Mouse (Mus musculus): ENCODE measurements around the gene Atg2b. TPM values are rescaled to one million over a fixed set of nuclear protein-coding genes. Genes with fewer than 3 reads are reported as not detected.

Gene Atg2b
- total RNA-seq (2021), result 10 to 100 TPM; 14.9 to 18.7 TPM
- long read RNA-seq, experiment 1, partial matches to known transcripts, result 2 of 6 reads
- long read RNA-seq, experiment 1, other reads (novel, unspliced or antisense), result 4 of 6 reads
- long read RNA-seq, experiment 2, partial matches to known transcripts, result 1 of 7 reads
- long read RNA-seq, experiment 2, other reads (novel, unspliced or antisense), result 6 of 7 reads

DNA sequence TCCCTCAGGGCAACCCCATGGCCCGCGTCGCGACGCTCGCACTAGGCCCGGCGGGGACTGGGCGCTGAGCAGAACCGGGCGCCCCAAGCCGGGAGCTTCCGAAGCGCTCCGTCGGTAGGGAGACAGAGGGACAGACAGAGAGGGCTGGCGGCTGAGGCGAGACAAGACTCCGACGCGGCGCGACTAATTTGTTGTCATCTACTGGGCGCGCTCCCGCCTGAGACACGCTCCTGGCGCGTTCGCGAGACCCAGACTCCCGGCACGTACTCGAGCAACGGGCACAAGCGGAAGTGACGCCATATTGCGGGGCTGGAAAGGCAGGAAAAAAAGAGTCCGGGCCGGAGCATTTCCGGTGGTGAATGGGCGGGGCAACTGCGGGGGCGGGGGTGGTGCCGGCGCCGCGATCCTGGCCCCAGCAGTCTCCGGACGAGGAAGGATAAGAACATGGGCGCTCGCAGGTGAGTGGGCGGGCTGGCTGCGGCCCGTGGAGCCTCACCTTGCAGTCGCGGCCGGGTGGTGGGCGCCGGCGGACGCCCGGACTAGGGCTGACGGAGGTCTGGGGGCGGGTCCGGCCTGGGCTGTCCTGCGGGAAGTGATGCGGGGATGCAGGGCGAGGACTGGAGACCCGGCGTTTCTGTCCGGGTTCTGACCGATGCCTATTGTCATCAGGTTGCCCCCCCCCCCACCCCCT, at the start of gene Atg2b:
Gene Atg2b, minus strand, starts transcription at position 211 of the 691 bp plus-strand sequence.
- DNase-seq, result peak; percentile 95

- no peak for DNase-seq
These were observed 48.6 kb upstream of the Atg2b start for GRCm38 (mm10) chr12:105733370-105734159.

DNA sequence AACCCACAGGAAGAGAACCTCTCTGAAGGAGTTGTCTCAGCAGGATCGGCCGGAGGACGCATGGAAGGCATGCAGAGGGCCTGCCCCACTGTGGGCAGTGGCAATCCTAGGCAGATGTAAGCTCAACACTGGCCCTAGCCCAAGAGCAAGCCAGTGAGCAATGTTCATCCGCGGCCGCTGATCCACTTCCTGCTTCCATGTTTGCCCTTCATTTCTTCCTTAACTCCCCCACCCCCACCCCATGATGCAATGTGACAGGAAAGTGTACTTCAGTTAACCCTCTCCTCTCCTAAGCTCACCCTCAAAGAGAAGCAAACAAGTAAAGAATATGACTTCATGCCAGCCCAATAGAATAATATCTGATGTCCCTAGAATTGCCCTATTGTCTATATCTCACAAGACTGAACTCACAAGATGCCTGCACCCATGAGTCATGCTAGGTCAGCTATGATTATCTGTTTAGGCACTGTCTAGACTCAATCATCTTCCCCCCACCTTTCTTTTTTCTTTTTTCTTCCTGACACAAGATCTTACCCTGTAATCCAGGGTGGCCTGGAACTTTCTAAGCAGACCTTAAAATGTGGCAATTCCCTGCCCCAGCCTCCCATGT, 45.9 kb upstream of the Atg2b start:
- DNase-seq, result no peak

GRCm38 (mm10) chr12:105727964-105728363, 43.0 kb upstream of the Atg2b start:
- DNase-seq, result peak; percentile 15

DNA sequence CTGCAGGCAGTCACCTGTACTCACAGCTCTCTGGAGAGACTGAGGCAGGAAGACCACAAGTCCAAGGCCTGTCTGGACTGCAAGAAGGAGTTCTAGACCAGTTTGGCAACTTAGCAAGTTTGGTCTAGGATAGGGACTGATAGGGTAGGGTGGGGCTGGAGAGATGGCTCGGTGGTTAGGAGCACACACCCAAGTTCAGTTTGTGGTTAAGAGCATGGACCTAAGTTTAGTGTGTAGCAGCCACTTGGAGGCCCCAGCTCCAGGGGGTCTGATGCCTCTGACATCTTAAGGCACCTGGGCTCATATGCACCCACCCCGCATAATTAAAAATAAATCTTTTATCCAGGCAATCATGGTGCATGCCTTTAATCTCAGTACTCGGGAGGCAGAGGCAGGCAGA, 42.3 kb upstream of the Atg2b start:
- DNase-seq, result no peak

DNA sequence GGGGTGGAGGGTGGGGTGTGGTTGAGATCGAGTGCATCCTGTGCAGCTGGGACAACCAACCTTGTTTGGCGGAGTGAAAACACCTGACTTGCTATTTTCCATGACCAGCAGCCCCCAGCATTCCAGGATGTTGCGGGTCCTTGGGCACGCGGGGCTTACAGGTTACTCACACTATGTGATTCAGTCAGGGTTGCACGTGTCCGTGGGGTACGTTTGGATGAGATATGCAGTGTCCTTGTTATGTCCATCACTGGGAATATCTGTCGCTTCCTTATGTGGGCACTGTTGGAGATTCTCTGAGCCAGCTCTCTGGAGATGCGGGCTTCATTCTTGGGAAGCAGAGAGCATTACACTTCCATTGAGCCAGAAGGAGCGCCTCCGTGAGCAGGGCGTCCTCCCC, 40.7 kb upstream of the Atg2b start:
- DNase-seq, result no peak

DNA sequence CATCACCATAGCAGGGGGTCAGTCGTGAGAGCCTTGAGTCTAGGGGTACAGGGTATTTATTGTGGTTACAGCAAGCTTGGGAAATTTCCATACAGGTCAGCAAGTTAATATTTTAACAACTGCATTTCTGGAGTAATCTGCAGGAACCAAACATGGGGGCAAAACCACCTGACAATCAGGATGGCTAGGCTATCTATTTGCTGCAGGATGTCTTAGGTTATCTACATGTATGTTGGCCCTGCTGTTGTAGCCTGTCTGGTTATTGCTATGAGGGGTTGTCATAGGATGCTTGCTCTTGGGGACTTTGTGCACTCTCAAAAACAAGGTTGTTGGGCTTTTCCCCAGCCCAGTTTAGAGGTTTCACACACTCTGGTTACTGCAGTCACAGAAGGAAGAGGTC, 39.6 kb upstream of the Atg2b start:
- no peak for DNase-seq

- no peak for DNase-seq
These were observed 37.6 kb upstream of the Atg2b start for GRCm38 (mm10) chr12:105722657-105723056.

GRCm38 (mm10) chr12:105721452-105722132, 36.6 kb upstream of the Atg2b start:
- no peak for DNase-seq

DNA sequence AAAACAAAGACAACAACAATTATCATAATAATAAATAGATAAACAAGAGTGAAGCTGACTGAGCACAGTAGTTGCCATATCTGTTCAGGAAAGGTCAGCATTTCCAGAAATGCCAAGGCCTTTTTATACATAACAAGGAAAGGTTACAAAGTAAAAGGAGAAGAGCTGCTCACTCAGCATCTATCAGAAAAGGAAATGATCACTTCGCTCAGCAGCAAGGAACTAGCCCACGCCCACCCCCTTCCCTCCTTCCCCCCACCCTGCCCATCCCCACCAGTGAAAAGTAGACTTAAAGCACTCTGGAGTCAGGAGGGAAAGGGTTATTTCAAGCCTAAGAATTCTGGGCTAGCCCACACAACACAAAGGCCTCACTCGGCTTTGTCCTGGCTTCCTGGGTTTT, 35.2 kb upstream of the Atg2b start:
- no peak for DNase-seq

DNA sequence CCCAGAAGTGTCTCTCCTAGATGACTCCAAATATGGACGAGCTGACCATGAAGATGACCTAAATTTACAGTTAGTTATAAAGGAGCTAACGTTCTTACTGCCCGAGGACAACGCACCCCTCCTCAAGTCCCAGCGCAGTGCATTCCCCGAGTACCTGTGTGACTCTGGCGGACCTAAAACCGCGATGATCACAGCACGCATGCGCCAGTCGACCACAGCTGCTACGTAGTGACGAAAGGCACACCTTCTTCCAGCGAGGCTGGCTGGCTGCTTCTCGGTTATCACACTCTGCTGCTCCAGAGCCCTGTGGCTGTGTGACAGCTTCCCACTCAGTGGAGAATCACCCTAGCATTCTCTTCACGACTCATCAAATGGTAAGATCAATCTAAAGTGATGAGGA, 33.6 kb upstream of the Atg2b start:
- no peak for DNase-seq

DNA sequence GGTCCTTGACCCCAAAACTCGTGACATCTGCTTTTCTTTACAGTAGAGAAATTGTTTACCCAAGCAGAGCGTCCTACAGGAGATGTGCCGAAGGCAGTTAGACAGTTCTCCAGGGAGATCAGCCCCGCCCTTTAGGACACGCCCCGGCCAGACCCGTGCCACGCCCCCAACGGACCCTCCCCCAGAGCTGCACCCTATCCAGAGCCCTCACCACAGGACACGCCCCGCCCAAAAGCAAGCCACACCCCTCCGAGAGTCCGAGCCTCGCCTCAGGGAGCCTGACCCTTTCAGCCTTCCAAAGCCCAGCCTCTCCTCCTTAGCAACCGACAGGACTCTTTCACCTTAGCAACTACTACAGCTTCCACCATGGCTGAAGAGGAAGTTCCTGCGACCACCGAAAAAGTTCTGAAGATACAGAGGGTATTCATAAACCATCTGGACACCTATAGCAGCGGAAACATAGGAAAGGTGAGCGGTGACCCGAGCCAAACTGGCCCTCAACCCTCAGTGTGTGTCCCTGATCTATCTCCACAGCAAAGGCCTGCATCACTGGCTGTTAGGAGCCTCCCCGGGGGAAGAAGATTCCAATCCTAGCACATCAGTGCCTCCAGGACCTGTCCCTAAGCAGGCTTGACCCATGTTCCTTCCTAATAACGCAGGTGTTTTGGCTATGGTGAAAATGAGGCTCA, 20.9 kb upstream of the Atg2b start, which contains the start of gene Ak7:
Gene Ak7, plus strand, starts transcription at position 178 of the 689 bp plus-strand sequence.
- DNase-seq, result peak; percentile 68

DNA sequence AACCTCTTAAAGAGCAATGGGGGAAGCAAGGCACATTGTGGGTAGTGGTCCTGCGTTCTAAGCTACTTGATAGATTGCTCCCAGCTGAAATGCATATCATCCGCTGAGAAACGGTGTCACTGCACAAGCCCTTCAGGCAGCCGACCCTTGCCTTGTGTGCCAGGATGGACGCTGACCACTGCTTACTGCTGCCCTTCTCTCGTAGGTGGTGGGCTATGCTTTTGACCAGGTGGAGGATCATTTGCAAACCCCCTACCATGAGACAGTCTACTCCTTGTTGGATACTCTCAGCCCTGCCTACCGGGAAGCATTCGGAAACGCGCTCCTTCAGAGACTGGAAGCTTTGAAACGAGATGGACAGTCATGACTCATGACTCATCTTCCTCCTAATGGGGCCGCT, 15.4 kb upstream of the Atg2b start:
- DNase-seq, result no peak

- DNase-seq, result no peak
These were observed 12.2 kb upstream of the Atg2b start for GRCm38 (mm10) chr12:105697104-105697780.

- no peak for DNase-seq
These were observed 10.8 kb upstream of the Atg2b start for GRCm38 (mm10) chr12:105695848-105696247.

GRCm38 (mm10) chr12:105694021-105694420, 9.0 kb upstream of the Atg2b start:
- DNase-seq, result peak; percentile 19

- no peak for DNase-seq
These were observed 4.4 kb upstream of the Atg2b start for GRCm38 (mm10) chr12:105689435-105689834.

GRCm38 (mm10) chr12:105688546-105688945, 3.5 kb upstream of the Atg2b start:
- no peak for DNase-seq

DNA sequence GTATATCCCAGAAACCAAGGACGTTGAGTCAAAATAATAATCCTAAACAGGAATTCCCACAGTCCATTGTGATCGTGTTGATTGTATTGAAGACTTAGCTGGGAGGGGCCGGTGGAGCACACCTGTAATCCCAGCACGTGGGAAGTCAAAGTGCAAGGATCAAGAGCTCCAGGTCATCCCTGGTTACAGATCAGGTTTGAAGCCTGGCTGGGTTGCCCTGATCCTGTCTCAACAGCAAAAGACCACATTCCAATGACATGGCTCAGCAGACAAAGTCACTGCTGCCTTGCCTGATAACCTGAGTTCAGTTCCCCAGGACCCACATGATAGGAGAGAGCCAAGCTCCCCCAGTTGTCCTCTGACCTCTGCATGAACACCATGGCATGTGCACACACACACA, 2.4 kb upstream of the Atg2b start:
- DNase-seq, result no peak

DNA sequence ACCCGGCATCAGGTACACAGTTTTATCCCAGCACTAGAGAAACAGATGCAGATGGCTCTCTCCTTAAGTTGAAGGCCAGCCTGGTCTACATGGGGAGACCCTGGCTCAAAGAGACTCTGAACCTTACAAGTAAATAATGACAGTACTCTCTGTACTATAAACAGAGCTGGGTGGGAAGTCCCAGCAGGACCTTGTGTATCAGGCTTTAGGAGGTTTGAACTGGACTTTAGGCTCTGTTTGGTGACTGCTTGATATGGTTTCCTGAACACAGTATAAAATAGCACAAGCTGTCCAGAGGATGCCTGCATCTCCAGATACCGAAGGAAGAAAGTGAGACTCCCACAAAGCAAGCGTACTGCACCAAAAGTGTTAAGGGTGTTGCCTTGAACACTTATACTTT, 1.8 kb upstream of the Atg2b start:
- DNase-seq, result no peak
